Mouse (Mus musculus) frontal cortex, adult 2 months (tissue): Measurements from ENCODE around the gene 1600002K03Rik. TPM values are rescaled to one million over a fixed set of nuclear protein-coding genes. Genes with fewer than 3 reads are reported as not detected.

Source experiments
- DNase-seq, 2 experiments: peaks; one replicate each; pipeline ENCODE4 v3.0.0; 2022; ENCODE audit warnings: low spot score in 1 of 2; ENCODE audit errors: extremely low spot score in 1 of 2
- polyA plus RNA-seq: library from polyadenylated mRNA; depleted of rRNA; stranded (reverse); fragments of >200 nt; gene quantifications from 2 replicates; pipeline ENCODE4 v1.2.3, GENCODE M21; 2012

Gene 1600002K03Rik
- polyA plus RNA-seq, 1 experiment, result 14.3 TPM

DNA sequence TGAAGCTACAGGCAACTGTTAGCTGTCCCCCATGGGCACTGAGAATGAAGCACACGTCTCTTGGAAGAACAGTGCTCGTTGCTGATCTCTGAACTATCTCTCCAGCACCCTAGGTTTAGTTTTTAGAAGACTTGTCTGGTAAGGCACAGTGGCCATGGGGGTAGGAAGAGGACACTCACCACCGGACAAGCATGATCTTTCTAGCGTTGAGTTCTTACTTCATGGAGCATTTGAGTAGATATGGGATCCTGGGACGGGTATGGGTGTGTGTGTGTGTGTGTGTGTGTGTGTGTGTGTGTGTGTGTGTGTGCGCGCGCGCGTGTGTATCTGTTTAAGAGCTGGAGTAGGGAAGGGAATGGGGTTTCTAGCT, 32.1 kb upstream of the 1600002K03Rik start, which contains the start of gene Cbarp:
Gene Cbarp, minus strand, starts transcription at position 170 of the 370 bp plus-strand sequence.
- no peak for DNase-seq

DNA sequence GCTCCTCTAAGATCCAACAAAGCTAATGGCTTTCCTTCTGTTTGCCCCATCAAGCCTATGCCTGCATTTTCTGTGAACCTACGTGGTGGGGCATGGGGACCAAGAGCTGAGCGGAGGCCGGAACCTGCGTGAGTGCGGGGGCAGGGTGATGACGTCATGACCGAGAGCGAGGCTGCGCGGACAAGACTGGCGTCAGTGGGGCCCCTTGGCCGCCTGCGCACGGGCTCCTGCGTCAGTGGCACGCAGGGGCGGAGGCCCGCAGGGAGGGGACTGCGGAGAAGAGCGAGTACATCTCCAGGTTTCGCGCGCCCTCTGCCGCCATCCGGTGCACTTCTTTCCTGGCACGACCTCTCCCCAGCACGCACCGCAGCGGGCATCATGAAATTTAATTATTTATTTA, 31.5 kb upstream of the 1600002K03Rik start:
- DNase-seq, result peak; percentile 94 to 98

DNA sequence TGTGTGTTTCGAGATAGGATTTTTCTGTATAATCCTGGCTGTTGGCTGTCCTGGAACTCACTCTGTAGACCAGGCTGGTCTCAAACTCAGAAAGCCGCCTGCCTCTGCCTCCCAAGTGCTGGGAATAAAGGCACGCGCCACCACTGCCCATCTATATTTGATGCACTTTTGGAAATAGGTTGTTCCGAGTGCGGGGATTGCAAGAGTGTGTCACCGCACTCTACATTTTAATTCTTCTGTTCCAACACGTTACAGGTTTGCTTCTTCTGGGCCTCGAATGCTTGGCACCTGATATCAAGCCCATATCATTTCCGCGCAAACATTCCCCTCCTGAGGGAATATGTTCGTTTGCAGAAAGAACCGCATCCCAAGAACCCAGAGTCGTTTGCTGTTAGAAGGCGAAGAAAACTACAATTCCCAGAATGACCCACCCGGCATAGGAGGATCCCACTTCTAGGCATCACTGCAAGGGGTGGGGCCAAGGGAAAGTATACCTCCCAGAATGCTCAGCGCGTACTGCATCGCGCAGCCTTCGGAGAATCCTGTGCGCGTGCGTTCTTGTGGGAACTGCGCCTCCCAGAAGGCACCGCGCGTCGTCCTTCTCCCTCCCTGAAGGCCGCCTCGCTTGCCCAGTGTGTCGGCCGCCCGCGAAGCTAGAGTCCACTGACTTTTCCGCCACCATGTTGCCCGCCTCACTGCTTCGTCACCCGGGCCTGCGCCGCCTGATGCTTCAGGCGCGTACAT, 30.8 kb upstream of the 1600002K03Rik start:
- peak; percentile 95 to 98 for DNase-seq

DNA sequence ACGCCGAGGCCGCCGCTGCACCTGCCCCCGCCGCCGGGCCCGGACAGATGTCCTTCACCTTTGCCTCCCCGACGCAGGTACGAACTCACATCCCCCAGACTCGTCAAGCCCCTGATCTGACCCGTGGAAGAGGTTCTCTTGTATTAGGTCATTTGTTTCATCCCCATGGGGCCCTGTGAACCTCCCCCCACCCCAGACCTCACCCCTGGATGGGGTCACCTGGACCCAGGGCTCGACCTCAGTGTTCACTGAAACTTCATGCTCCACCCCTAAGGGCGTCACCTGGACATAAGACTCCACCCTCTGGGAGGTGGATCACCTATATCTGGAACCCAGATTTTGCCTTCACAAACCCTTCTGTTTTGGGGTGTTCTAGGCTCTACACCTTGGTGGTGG, 30.2 kb upstream of the 1600002K03Rik start:
- DNase-seq, result no peak

DNA sequence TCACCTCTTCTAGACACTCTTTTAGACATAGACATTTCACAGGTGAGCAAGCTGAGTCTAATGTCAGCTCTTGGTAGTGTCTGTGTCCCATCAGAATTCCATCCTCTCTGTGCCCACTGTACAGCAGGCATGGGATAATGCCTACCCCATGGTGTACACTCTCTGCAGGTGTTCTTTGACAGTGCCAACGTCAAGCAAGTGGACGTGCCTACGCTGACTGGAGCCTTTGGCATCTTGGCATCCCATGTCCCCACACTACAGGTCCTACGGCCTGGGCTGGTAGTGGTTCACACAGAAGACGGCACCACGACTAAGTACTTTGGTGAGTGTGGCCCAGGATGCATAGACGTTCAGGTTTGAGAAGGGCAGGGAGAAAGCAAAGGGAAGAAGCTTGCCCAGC, 29.1 kb upstream of the 1600002K03Rik start:
- no peak for DNase-seq

DNA sequence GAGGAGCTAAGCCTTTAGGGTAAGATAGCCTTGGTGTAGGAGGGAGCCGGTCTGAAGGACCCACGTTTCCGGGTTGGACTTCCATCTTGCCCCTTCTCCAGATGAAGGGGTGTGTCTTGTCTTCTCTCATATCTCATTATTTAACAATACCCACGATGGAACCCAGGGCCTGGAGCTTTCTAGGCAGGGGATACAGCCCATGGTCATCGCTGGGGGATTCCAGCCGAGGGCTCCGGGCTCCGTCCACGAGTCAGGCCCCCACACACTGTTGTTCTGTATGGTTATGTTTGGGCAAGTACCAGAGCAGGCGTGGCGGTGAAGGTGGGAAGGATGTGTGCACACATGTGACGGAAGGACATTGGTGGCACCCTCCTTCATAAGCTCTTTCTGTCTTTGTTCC, 28.6 kb upstream of the 1600002K03Rik start:
- DNase-seq, result no peak

DNA sequence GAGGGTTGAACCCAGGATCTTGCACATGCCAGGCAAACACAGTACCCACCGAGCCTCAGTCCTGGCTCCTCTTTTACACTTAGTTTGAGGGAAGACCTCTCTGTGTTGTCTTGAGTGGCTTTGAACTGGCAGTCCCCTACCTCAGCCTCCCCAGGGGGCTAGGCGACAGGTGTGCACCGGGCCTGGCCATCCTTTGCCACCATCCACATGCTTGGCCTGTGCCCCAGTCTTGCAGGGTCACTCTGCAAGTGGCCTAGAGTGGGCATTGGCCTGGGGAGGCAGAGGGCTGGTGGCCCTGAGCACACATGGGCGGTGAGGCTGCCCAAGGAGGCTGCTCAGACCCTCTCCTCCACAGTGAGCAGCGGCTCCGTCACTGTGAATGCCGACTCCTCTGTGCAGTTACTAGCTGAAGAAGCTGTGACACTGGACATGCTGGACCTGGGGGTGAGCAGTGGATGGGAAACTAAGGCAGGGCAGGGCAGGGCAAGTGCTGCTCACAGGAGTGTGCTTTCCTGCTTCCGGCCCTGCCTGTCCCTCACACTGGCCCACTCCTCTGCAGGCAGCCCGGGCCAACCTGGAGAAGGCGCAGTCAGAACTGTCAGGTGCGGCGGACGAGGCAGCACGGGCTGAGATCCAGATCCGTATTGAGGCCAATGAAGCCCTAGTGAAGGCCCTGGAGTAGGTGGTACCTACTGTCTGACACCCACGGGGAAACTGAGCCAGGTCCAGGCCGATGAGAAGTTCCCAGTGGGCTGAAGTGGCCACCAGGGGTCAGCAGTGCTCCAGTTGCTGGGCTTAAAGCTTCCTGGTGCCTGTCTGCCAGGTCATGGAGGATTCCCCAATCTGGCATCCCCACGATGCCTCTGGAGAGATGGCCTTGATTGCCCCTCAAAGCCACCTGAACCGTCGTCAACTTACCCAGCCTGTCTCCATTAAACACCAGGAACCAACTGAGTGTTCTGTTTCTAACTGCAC, 27.6 kb upstream of the 1600002K03Rik start:
- DNase-seq, result peak in 1 of 2 experiments; percentile 82

DNA sequence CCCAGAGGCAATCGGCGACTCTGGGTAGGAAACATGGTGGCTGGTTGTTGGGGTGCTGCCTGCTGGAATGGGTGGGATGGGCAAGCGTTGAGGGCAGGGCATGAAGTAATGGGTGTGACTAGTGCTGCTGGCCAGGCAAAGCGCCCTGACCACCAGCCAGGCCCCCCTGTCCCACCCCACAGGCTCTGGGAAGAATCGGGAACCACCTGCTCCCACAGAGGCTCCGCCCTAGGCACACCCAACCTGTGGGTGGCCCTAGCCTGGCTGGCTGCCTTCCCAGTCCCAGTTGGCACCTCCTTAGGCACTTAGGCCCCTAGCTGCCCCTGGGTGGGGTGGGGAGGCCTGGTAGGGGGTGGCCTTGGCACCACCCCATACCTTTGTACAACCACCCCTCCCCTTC, 26.8 kb upstream of the 1600002K03Rik start:
- DNase-seq, result peak in 1 of 2 experiments; percentile 50

DNA sequence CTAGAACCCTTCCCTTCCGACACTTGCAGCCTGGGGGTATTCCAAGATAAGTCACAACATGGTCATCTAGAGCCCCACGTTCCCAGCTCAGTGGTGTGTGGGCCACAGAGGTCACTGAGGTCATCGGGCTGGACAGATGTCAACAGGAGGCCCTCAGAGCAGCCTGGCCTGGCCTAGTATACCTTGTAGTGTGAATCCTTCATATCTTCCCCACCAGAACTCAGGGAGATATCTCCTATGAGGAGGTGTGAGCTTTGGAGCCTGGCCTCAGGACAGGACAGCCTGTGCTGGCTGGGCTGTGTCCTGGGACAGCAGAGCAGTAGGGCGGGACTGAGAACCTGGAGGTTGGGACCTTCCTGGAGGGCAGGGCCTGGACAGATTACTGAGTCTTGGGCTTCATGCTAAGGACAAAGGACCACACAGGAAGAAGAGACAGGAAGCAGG, 26.2 kb upstream of the 1600002K03Rik start:
- no peak for DNase-seq

DNA sequence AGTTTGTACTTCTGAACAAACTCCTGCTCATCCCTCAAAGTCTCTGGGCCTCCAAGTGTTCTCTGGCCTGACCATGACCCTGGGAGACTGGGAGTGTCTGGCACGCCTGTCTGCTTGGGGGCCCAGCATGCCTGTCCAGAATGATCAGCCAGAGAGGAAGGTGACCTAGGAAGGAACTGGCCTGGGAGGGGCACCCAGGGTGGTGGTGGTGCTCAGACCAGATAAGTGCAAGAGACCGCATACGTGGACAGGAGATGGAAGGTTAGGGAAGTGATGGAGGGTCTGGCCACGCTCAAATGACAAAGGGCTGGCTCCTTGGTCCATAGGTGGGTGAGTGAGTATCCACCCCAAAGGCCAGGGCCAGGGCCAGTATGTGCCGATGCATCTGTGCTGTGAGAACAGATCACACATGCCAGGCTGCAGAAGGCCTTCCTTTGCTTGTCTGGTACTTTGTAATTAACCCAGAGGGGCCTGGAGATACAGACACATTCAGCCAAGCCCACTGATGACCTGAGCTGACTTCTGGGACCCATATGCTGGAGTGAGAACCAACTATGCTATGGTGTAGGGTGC, 25.5 kb upstream of the 1600002K03Rik start:
- DNase-seq, result peak in 1 of 2 experiments; percentile 12

DNA sequence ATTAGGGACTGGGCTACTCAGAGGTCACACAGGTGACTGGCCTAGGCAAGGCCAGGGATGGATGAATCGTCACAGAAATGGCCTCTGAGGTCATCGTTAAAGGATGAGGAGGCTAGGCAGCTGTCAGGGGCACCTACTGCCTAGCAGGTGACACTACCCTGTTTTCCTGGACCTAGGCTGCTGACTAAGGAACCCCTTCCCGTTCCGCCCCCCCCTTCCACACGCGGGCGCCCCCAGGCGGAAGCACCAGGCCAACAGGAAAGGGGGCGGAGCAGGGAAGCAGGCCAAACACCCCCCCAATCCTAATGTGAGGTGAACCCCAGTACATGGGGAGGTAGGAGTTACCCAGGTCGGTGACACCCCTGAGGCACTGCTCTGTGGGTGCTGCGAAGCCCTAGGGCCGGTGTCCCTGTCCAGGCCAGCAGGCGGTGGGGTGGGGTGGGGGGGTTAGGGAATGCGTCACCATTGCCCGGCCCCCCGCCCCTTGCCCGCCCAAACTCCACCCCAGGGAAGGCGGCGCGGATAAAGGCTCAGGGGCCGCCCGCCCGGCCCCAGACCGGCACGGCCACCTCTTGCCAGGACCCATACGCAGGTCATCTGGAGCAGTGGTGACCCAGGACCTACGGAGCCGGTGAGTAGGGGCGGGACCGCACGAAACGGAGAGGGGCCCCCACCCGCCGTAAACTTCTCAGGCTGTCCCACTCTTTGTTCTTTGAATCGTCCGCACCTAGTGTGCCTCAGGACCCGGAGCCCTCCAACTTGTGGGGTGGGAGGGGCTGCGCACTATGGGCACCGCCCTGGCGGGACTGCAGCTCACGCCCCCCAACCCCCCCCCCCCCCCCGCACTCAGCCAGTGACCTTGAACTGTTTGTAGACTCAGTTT, 24.8 kb upstream of the 1600002K03Rik start, which contains the start of gene Midn:
Gene Midn, plus strand, starts transcription at position 554 of the 883 bp plus-strand sequence.
- peak in 1 of 2 experiments; percentile 80 for DNase-seq

DNA sequence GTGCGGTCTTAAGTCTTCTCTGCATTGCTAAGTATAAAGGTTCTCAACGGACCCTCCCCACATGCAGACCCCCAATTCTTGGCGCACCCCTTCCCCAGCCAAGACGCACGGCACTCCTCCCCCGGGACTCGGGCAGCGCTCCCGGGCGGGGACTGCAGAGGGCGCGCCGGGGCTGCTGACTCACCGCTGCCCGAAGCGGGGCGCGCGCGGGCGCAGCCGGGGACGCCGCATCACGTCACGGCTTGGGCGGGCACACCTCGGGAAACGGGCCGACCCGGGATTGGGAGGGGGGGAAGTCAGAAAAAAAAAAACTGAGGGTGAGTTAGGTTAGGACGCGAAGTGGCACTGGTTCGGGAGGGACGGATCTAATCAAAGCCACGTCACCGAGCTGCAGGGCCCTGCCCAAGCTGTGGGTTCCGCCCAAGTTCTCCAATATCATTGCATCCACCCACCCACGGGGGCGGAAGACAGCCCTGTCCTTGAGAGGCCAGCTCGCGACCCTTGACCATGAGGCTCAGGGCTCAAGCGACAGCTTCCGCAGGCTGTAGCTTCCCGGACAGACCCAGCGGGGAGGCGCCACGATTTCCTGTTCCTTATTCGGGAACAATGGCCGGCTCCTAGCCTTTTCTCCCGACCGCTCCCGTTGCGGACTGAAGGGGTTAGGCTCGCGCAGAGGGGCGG, 24.0 kb upstream of the 1600002K03Rik start:
- DNase-seq, result peak; percentile 83 to 95

DNA sequence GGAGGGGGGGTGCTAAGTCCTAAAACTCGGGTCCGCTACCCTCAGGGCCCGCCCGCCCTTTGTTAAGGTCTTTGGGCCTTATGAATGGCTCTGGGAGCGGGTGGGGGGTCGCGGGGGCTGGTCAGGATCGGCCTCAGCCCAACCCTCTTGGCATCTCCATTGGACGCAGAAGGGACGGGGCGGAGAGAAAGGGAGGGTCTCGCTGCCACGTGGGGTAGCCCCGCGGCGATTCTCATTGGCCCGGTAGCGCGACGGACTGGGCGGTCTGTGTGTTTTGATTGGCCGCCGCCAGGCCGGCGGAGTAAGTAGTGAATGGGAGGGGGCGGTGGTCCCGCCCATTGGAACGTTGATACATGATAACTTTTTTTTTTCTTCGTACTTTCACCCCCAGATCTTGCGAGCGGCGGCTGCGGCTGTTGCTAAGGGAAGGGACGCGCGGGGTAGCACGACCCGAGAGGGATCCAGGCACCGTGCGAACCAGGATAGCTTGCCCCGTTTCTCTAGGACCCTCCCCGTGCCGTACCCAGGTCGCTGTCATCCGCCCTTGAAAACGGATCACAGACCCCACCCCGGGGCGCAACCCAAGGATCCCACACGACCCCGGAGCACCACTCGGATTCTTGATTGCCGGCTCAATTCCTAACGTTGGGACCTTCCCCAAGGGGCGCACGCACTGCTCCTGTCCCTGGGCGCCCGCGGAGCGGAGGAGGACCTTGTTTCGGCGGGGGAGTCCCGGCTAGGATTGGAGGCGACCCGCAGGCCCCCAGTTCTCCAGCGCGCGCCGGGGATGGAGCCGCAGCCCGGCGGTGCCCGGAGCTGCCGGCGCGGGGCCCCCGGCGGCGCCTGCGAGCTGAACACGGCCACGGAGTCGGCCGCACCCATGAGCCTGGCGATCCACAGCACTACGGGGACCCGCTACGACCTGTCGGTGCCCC, 23.2 kb upstream of the 1600002K03Rik start:
- peak; percentile 97 to 98 for DNase-seq

DNA sequence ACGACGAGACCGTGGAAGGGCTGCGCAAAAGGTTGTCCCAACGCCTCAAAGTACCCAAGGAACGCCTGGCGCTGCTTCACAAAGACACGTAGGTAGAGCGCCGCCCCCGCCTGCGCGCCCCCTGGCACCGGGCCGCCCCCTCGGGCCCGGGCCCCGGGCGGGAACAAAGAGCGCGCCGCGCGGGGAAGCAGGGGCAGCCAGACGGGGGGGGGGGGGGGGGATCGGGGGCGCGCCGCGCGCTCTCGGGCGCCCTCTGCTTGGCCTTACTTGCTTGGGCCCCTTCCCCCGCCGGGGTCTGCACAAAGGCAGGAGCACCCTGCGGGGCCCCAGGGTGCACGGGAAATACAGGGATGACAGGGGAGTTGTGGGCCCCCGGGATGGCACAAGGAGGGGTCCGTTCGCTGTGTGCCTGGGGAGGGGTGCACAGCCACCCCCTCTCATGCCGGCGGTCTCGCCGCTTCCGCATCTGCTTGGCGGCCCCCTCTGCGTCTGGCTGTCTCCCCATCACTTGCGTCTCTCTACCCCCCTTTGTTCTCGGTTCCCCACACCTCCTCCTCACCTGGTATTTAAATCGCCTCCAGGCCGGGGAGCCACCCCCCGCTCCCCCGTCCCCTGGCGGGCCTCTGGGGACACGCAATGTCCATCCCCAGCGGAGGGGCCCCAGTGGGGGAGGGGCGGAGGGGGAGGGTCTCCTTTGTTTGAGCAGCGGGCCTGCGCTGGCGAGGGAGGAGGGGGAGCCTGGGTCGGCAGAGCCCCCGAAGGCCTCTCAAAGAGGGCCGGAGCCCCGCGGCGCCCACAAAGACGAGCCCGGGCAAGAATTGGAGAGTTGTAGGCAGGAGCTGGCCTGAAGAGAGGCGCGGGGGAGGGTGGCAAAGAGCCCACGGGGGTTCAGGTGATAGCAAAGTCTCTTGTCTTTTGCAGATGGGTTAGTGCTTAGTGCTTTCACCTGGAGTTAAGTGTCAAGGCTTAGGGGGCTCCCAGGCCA, 22.2 kb upstream of the 1600002K03Rik start:
- DNase-seq, result no peak

DNA sequence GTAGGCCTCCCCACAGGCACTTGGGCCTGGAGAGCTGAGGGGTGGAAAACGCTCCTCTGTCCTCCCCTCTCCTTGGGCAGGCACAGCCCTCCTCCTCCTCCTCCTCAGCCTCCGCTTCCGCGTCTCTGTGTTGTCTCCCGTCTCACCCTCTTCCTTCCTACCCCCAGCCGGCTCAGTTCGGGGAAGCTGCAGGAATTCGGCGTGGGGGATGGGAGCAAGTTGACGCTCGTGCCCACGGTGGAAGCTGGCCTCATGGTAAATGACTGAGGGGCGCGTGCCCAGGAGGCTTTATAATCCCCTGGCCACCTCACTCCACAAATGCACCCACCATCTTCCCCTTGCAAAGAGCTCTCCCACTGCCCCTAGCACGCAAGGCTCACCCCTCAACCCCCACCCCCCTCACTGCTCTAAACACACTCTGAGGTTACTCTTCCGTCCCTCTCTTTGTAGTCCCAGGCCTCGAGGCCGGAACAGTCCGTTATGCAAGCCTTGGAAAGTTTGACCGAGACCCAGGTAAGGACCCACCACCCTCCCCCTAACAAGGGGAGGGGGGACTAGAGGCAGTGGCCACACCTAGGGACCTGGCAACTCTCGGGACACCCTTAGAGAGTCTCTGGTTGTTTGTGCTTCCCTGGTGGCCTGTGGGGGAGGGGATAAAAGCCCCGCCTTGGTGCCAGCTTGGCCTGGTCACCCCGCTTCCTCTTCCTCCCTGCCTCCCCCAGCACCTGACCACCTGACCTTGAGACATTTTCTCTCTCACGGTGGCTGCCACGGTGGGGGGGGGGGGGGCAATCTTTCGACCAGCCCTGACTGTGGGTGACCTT, 21.3 kb upstream of the 1600002K03Rik start:
- peak in 1 of 2 experiments; percentile 70 for DNase-seq
